Comparison of ENCODE assay signal across 8 mouse cellular contexts in the genomic region with DNA sequence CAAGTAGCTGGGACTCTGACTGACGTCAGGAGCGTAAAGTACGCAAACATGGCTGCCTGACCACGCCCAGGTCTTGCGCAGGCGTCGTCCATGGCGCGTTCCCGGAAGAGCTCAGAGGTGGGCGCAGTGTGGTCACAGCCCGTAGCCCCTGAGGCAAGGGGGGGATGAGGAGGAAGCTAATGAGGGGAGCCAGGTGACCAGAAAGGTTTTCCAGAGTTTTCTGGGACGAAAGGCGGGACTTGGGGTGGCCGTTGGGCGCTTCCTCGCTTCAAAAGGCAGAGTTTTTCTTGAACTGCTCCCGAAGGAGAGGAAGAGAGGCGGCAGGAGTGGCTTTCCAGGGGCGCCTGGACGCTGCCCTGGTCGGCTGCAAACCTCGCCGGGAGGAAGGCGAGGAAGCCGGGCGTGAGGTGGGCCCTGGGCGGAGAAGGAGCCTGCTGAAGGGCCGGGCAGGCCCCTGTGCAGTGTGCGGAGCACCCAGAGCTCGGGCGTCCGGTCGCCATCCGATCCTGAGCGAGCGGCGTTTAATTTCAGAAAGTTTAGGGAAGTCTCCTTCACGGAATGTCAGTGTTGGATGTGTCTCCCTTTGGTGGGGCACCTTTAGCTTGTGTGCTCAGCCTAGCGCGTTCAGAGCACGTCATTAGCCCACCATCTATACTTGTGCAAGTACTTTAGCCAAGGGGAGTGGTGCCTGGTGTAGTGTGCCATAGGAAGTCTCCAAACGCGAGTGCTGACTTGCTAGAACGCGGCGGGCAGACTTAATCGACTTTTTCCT. TPM values are rescaled to one million over a fixed set of nuclear protein-coding genes. Genes with fewer than 3 reads are reported as not detected.
A peak's percentile ranks its signal among the peaks of the same experiment; 100 is the strongest.
DNase-seq lines count a peak whose midpoint lies in the region; ATAC-seq and TF ChIP-seq lines count a peak whose summit lies in the region.

A gene (plus strand): TSS at position 33 of the 772 bp plus-strand sequence.

- ATAC-seq in heart, embryonic 12.5 days (ENCODE audit: insufficient number of reproducible peaks, low FRiP score), result peak; percentile 96
- peak; percentile 98 for ATAC-seq in kidney, postnatal 0 days (replicated peaks; ENCODE audit: low FRiP score, low read depth)
- ATAC-seq in liver, embryonic 11.5 days (replicated peaks; ENCODE audit: low FRiP score), result peak; percentile 94
- ATAC-seq in stomach, embryonic 14.5 days (ENCODE audit: insufficient number of reproducible peaks, insufficient read depth, low FRiP score, low read depth), result peak; percentile 97

- peak within 1 kb of the TSS; percentile 87 for H3K4me2 ChIP-seq in heart, embryonic 12.5 days
- H3K4me2 ChIP-seq in kidney, postnatal 0 days (ENCODE audit: low read length), result peak within 1 kb of the TSS; percentile 79
- H3K4me2 ChIP-seq in liver, embryonic 11.5 days, result peak within 1 kb of the TSS; percentile 67
- H3K4me2 ChIP-seq in stomach, embryonic 14.5 days (replicated peaks; ENCODE audit: low read depth, low read length), result peak within 1 kb of the TSS; percentile 64

- H3ac ChIP-seq in C2C12 (ENCODE audit: control insufficient read depth, insufficient read length, low read depth), result peak within 1 kb of the TSS; percentile 82

- H3K27ac ChIP-seq in heart, embryonic 12.5 days (ENCODE audit: poor library complexity, severe bottlenecking), result peak within 1 kb of the TSS; percentile 89
- H3K27ac ChIP-seq in kidney, postnatal 0 days, result peak within 1 kb of the TSS; percentile 99
- peak within 1 kb of the TSS; percentile 86 for H3K27ac ChIP-seq in liver, embryonic 11.5 days (ENCODE audit: low read depth, low read length)
- H3K27ac ChIP-seq in stomach, embryonic 14.5 days (ENCODE audit: low read length), result peak within 1 kb of the TSS; percentile 98

- no peaks in the 10 kb centered on the region for H3K9me3 ChIP-seq in erythroblast, embryonic 14.5 days (ENCODE audit: control insufficient read depth, low read length)
- H3K9me3 ChIP-seq in heart, embryonic 12.5 days (replicated peaks), result no peaks in the 10 kb centered on the region
- H3K9me3 ChIP-seq in kidney, postnatal 0 days (replicated peaks; ENCODE audit: low read length), result no peaks in the 10 kb centered on the region
- no peaks in the 10 kb centered on the region for H3K9me3 ChIP-seq in liver, embryonic 11.5 days (ENCODE audit: control insufficient read depth, low read length)
- no peaks in the 10 kb centered on the region for H3K9me3 ChIP-seq in stomach, embryonic 14.5 days (ENCODE audit: control insufficient read depth, low read depth, low read length)

- TF ChIP-seq CTCF in C2C12 (IDR thresholded peaks at IDR 0.05; ENCODE audit: control insufficient read depth, insufficient read depth, insufficient read length), result no peak
- no peak for TF ChIP-seq CTCF in brain, embryonic 14.5 days (IDR thresholded peaks at IDR 0.05; ENCODE audit: borderline replicate concordance, extremely low read depth, insufficient read depth, insufficient read length)
- no peak for TF ChIP-seq CTCF in kidney, postnatal 0 days (IDR thresholded peaks at IDR 0.05; ENCODE audit: low read depth)

- H3K27me3 ChIP-seq in C2C12 (ENCODE audit: control insufficient read depth, insufficient read depth, insufficient read length), result no peaks in the 10 kb centered on the region
- peaks cover 2% of the 10 kb centered on the region; the same call in 1 of the 2 replicates for H3K27me3 ChIP-seq in erythroblast, embryonic 14.5 days (ENCODE audit: control insufficient read depth)
- H3K27me3 ChIP-seq in heart, embryonic 12.5 days (replicated peaks), result peaks cover 5% of the 10 kb centered on the region; the same call in 1 of the 2 replicates
- H3K27me3 ChIP-seq in kidney, postnatal 0 days (ENCODE audit: insufficient read depth, low read length), result no peaks in the 10 kb centered on the region
- no peaks in the 10 kb centered on the region for H3K27me3 ChIP-seq in liver, embryonic 11.5 days (replicated peaks; ENCODE audit: control insufficient read depth, insufficient read depth, low read length)
- no peaks in the 10 kb centered on the region for H3K27me3 ChIP-seq in stomach, embryonic 14.5 days (ENCODE audit: control insufficient read depth, insufficient read depth, low read length)

- peaks cover 10% of the 10 kb centered on the region for H3K79me2 ChIP-seq in C2C12 (ENCODE audit: control insufficient read depth, insufficient read depth)

- H3K9ac ChIP-seq in heart, embryonic 12.5 days, result peak within 1 kb of the TSS; percentile 78
- H3K9ac ChIP-seq in kidney, postnatal 0 days (ENCODE audit: low read depth, low read length), result peak within 1 kb of the TSS; percentile 94
- H3K9ac ChIP-seq in liver, embryonic 11.5 days (ENCODE audit: low read depth, low read length), result peak within 1 kb of the TSS; percentile 85
- peak within 1 kb of the TSS; percentile 82 for H3K9ac ChIP-seq in stomach, embryonic 14.5 days (replicated peaks; ENCODE audit: low read depth, low read length)

- peak within 1 kb of the TSS; percentile 80 for H3K4me3 ChIP-seq in C2C12 (ENCODE audit: insufficient read depth, poor library complexity, severe bottlenecking)
- peak within 1 kb of the TSS; percentile 76 for H3K4me3 ChIP-seq in erythroblast, embryonic 14.5 days (replicated peaks)
- H3K4me3 ChIP-seq in heart, embryonic 12.5 days, result peak within 1 kb of the TSS; percentile 65
- H3K4me3 ChIP-seq in kidney, postnatal 0 days (replicated peaks; ENCODE audit: low read depth, low read length), result peak within 1 kb of the TSS; percentile 71
- H3K4me3 ChIP-seq in liver, embryonic 11.5 days (ENCODE audit: low read depth, low read length), result peak within 1 kb of the TSS; percentile 71
- H3K4me3 ChIP-seq in stomach, embryonic 14.5 days (ENCODE audit: low read depth, low read length), result peak within 1 kb of the TSS; percentile 74

- peaks cover 5% of the 10 kb centered on the region for H3K36me3 ChIP-seq in C2C12 (ENCODE audit: control insufficient read depth, insufficient read depth)
- peaks cover 9% of the 10 kb centered on the region for H3K36me3 ChIP-seq in erythroblast, embryonic 14.5 days (ENCODE audit: control insufficient read depth)
- peaks cover 4% of the 10 kb centered on the region; the same call in 1 of the 2 replicates for H3K36me3 ChIP-seq in heart, embryonic 12.5 days
- no peaks in the 10 kb centered on the region for H3K36me3 ChIP-seq in kidney, postnatal 0 days (ENCODE audit: insufficient read depth, low read length)
- no peaks in the 10 kb centered on the region; the same call in 1 of the 2 replicates for H3K36me3 ChIP-seq in liver, embryonic 11.5 days (ENCODE audit: control insufficient read depth, insufficient read depth, low read length)
- no peaks in the 10 kb centered on the region for H3K36me3 ChIP-seq in stomach, embryonic 14.5 days (ENCODE audit: control insufficient read depth, insufficient read depth, low read length)

- WGBS in heart, embryonic 12.5 days, result 2% methylated on average over 48 of the region's 48 CpGs
- WGBS in kidney, postnatal 0 days, result under 1% methylated on average over 48 of the region's 48 CpGs
- WGBS in liver, embryonic 11.5 days, result 1% methylated on average over 48 of the region's 48 CpGs
- WGBS in stomach, embryonic 14.5 days, result under 1% methylated on average over 48 of the region's 48 CpGs

- peak; percentile 95 for DNase-seq in brain, embryonic 14.5 days (ENCODE audit: low read depth)
- peak; percentile 94 for DNase-seq in kidney, postnatal 0 days (ENCODE audit: low spot score)
- peak; percentile 83 for DNase-seq in liver, embryonic 11.5 days (ENCODE audit: low spot score)
- peak; percentile 83 for DNase-seq in naive thymus-derived CD4-positive, alpha-beta T cell, adult 2 months (ENCODE audit: low read depth)

- peak; percentile 39; the same call in 1 of the 2 replicates for TF ChIP-seq POLR2A in brain, embryonic 14.5 days (IDR thresholded peaks at IDR 0.05; ENCODE audit: borderline replicate concordance, extremely low read depth, insufficient read depth, insufficient read length, poor library complexity, severe bottlenecking)

- no peaks in the 10 kb centered on the region for H3K79me3 ChIP-seq in C2C12 (ENCODE audit: low read depth)

- H3K4me1 ChIP-seq in erythroblast, embryonic 14.5 days (ENCODE audit: control insufficient read depth), result peaks cover 10% of the 10 kb centered on the region
- H3K4me1 ChIP-seq in heart, embryonic 12.5 days (replicated peaks), result no peaks in the 10 kb centered on the region
- no peaks in the 10 kb centered on the region for H3K4me1 ChIP-seq in kidney, postnatal 0 days (replicated peaks; ENCODE audit: insufficient read depth, low read length)
- no peaks in the 10 kb centered on the region for H3K4me1 ChIP-seq in liver, embryonic 11.5 days (replicated peaks; ENCODE audit: control insufficient read depth, insufficient read depth, low read length)
- H3K4me1 ChIP-seq in stomach, embryonic 14.5 days (ENCODE audit: control insufficient read depth, insufficient read depth, low read length), result no peaks in the 10 kb centered on the region

TF ChIP-seq in C2C12, 6 proteins besides CTCF, POLR2A, EP300 and RAD21:
- TF ChIP-seq MAX (IDR thresholded peaks at IDR 0.05), result no peak

RNA-seq across cellular contexts. Expression of the gene that starts here (rescaled TPM):
- polyA plus RNA-seq in C2C12 (2012; fragmentation: generic; extraction: Trizol), result 7.2 TPM
- polyA plus RNA-seq in brain, embryonic 14.5 days (2012; rRNA removed), result 17.2 and 20.8 TPM in 2 replicates
- polyA plus RNA-seq in erythroblast, embryonic 14.5 days (2012), result 0.27 and 0.63 TPM in 2 replicates
- polyA plus RNA-seq in heart, embryonic 12.5 days (2016; fragmentation: Nextera tagmentation; extraction: Ambion mirVana), result 22.3 and 29.3 TPM in 2 replicates
- 63.4 and 63.7 TPM in 2 replicates for polyA plus RNA-seq in kidney, postnatal 0 days (2015; fragmentation: Nextera tagmentation; extraction: Ambion mirVana)
- 30.8 and 37.7 TPM in 2 replicates for polyA plus RNA-seq in liver, embryonic 11.5 days (2014; fragmentation: Nextera tagmentation; extraction: Ambion mirVana)
- polyA plus RNA-seq in stomach, embryonic 14.5 days (2014; fragmentation: Nextera tagmentation; extraction: Ambion mirVana), result 50.9 and 52.1 TPM in 2 replicates

Comparison
In these comparisons a context has a peak if more than half of its experiments do, and no peak if none do; other contexts are left out.
1. Peak in every context shown above with its lines: DNase-seq, ATAC-seq, H3K4me3 ChIP-seq and H3K27ac ChIP-seq.